Mouse (Mus musculus): ENCODE results near the gene Ppp3r1.

The Ppp3r1 gene

GRCm38 (mm10) chr11:17158858-17159737 lies at the start of gene Ppp3r1:
Gene Ppp3r1, plus strand, starts transcription at chr11:17159263.
- DNase-seq = peak; percentile 97

- no peak for DNase-seq
Measured at GRCm38 (mm10) chr11:17112419-17113090, 46.5 kb upstream of the Ppp3r1 start.

GRCm38 (mm10) chr11:17126418-17126817 lies 32.6 kb upstream of the Ppp3r1 start:
- no peak for DNase-seq

GRCm38 (mm10) chr11:17135638-17136037 lies 23.4 kb upstream of the Ppp3r1 start:
- no peak for DNase-seq

GRCm38 (mm10) chr11:17138306-17139033 lies 20.6 kb upstream of the Ppp3r1 start:
- no peak for DNase-seq

- peak; percentile 47 for DNase-seq
Measured at GRCm38 (mm10) chr11:17159738-17160241, 727 bp downstream of the Ppp3r1 start.

GRCm38 (mm10) chr11:17160242-17160641 lies 1.2 kb downstream of the Ppp3r1 start:
- peak; percentile 66 for DNase-seq

GRCm38 (mm10) chr11:17163956-17164355 lies 4.9 kb downstream of the Ppp3r1 start:
- DNase-seq = no peak

- no peak for DNase-seq
Measured at GRCm38 (mm10) chr11:17166627-17167026, 7.6 kb downstream of the Ppp3r1 start.

GRCm38 (mm10) chr11:17169262-17169661 lies 10.2 kb downstream of the Ppp3r1 start:
- no peak for DNase-seq

- no peak for DNase-seq
Measured at GRCm38 (mm10) chr11:17170938-17171729, 12.1 kb downstream of the Ppp3r1 start.

- no peak for DNase-seq
Measured at GRCm38 (mm10) chr11:17172300-17172699, 13.2 kb downstream of the Ppp3r1 start.

- DNase-seq = no peak
Measured at GRCm38 (mm10) chr11:17176638-17177037, 17.6 kb downstream of the Ppp3r1 start.

GRCm38 (mm10) chr11:17180753-17181152 lies 21.7 kb downstream of the Ppp3r1 start:
- no peak for DNase-seq

GRCm38 (mm10) chr11:17181807-17182206 lies 22.7 kb downstream of the Ppp3r1 start, which contains the start of gene Wdr92:
Gene Wdr92, plus strand, starts transcription at chr11:17182107.
- no peak for DNase-seq

- no peak for DNase-seq
Measured at GRCm38 (mm10) chr11:17183165-17183564, 24.1 kb downstream of the Ppp3r1 start.

GRCm38 (mm10) chr11:17187649-17188048 lies 28.6 kb downstream of the Ppp3r1 start:
- DNase-seq = no peak

GRCm38 (mm10) chr11:17188786-17189185 lies 29.7 kb downstream of the Ppp3r1 start:
- no peak for DNase-seq

- no peak for DNase-seq
Measured at GRCm38 (mm10) chr11:17192151-17192844, 33.2 kb downstream of the Ppp3r1 start.

- no peak for DNase-seq
Measured at GRCm38 (mm10) chr11:17199170-17199569, 40.1 kb downstream of the Ppp3r1 start.

- no peak for DNase-seq
Measured at GRCm38 (mm10) chr11:17199840-17200501, 40.9 kb downstream of the Ppp3r1 start.

Measured in liver (tissue).